Mouse (Mus musculus): ENCODE measurements around the gene Dock4. TPM values are rescaled to one million over a fixed set of nuclear protein-coding genes. Genes with fewer than 3 reads are reported as not detected.
A peak's percentile ranks its signal among the peaks of the same experiment; 100 is the strongest.

Dock4 gene
- polyA plus RNA-seq, 1 experiment from 2014 or later, result 7.3 TPM

- no peaks in the 10 kb centered on the region for H3K36me3 ChIP-seq
- WGBS, result 65% methylated on average over 4 of the region's 4 CpGs
- H3K27me3 ChIP-seq (replicated peaks), result no peaks in the 10 kb centered on the region
- no peak overlapping the region for H3K4me2 ChIP-seq
- H3K9me3 ChIP-seq (replicated peaks), result no peaks in the 10 kb centered on the region
- H3K4me3 ChIP-seq, result no peak overlapping the region
- H3K27ac ChIP-seq (ENCODE audit: poor library complexity, severe bottlenecking), result no peak overlapping the region
- no peak for ATAC-seq (ENCODE audit: insufficient number of reproducible peaks, low FRiP score)
- peaks cover 6% of the 10 kb centered on the region for H3K4me1 ChIP-seq (replicated peaks)
- no peak overlapping the region for H3K9ac ChIP-seq
Observed at GRCm38 (mm10) chr12:40657229-40657885, 211.6 kb downstream of the Dock4 start.

- 55% methylated on average over 6 of the region's 6 CpGs for WGBS
- no peaks in the 10 kb centered on the region for H3K9me3 ChIP-seq (replicated peaks)
- H3K27me3 ChIP-seq (replicated peaks), result no peaks in the 10 kb centered on the region
- no peak overlapping the region for H3K4me3 ChIP-seq
- no peak overlapping the region for H3K4me2 ChIP-seq
- peaks cover 4% of the 10 kb centered on the region for H3K4me1 ChIP-seq (replicated peaks)
- no peak overlapping the region for H3K27ac ChIP-seq (ENCODE audit: poor library complexity, severe bottlenecking)
- ATAC-seq (ENCODE audit: insufficient number of reproducible peaks, low FRiP score), result 0 out of 2 replicates have a peak, but pooled peaks have one; percentile 55
- no peak overlapping the region for H3K9ac ChIP-seq
- no peaks in the 10 kb centered on the region for H3K36me3 ChIP-seq
Observed at GRCm38 (mm10) chr12:40659689-40660088, 213.9 kb downstream of the Dock4 start.

GRCm38 (mm10) chr12:40669460-40669859, 223.7 kb downstream of the Dock4 start:
- Histone ChIP-seq H3K4me1 (replicated peaks) (peaks cover 7% of the 10 kb centered on the region), H3K27me3 (replicated peaks) (no peaks in the 10 kb centered on the region), H3K36me3 (no peaks in the 10 kb centered on the region), H3K9me3 (replicated peaks) (no peaks in the 10 kb centered on the region), H3K4me3 (no peak overlapping the region), H3K27ac (ENCODE audit: poor library complexity, severe bottlenecking) (no peak overlapping the region), H3K4me2 (no peak overlapping the region), H3K9ac (no peak overlapping the region)
- WGBS, result 77% methylated on average over 2 of the region's 2 CpGs
- no peak for ATAC-seq (ENCODE audit: insufficient number of reproducible peaks, low FRiP score)

GRCm38 (mm10) chr12:40670766-40671165, 225.0 kb downstream of the Dock4 start:
- Histone ChIP-seq H3K4me2 (no peak overlapping the region), H3K4me3 (no peak overlapping the region), H3K9ac (no peak overlapping the region), H3K4me1 (replicated peaks) (peaks cover 8% of the 10 kb centered on the region), H3K27ac (ENCODE audit: poor library complexity, severe bottlenecking) (no peak overlapping the region), H3K9me3 (replicated peaks) (no peaks in the 10 kb centered on the region), H3K36me3 (no peaks in the 10 kb centered on the region), H3K27me3 (replicated peaks) (no peaks in the 10 kb centered on the region)
- ATAC-seq (ENCODE audit: insufficient number of reproducible peaks, low FRiP score), result no peak

- peaks cover 2% of the 10 kb centered on the region; the same call in 1 of the 2 replicates for H3K4me1 ChIP-seq (replicated peaks)
- ATAC-seq (ENCODE audit: insufficient number of reproducible peaks, low FRiP score), result no peak
Observed at GRCm38 (mm10) chr12:40679713-40680112, 234.0 kb downstream of the Dock4 start.

GRCm38 (mm10) chr12:40680551-40680950, 234.8 kb downstream of the Dock4 start:
- Histone ChIP-seq H3K4me1 (replicated peaks) (peaks cover 2% of the 10 kb centered on the region; the same call in 1 of the 2 replicates), H3K4me2 (no peak overlapping the region), H3K27me3 (replicated peaks) (no peaks in the 10 kb centered on the region), H3K36me3 (no peaks in the 10 kb centered on the region), H3K4me3 (no peak overlapping the region), H3K27ac (ENCODE audit: poor library complexity, severe bottlenecking) (no peak overlapping the region), H3K9ac (no peak overlapping the region), H3K9me3 (replicated peaks) (no peaks in the 10 kb centered on the region)
- 78% methylated on average over 1 of the region's 1 CpGs for WGBS
- ATAC-seq (ENCODE audit: insufficient number of reproducible peaks, low FRiP score), result no peak

More at GRCm38 (mm10) chr12:40679713-40680112, 234.0 kb downstream of the Dock4 start:
- no peak overlapping the region for H3K4me2 ChIP-seq
- no peak overlapping the region for H3K9ac ChIP-seq
- no peaks in the 10 kb centered on the region for H3K36me3 ChIP-seq
- no peaks in the 10 kb centered on the region for H3K27me3 ChIP-seq (replicated peaks)
- no peak overlapping the region for H3K27ac ChIP-seq (ENCODE audit: poor library complexity, severe bottlenecking)
- H3K4me3 ChIP-seq, result no peak overlapping the region
- no peaks in the 10 kb centered on the region for H3K9me3 ChIP-seq (replicated peaks)
- 62% methylated on average over 4 of the region's 4 CpGs for WGBS

GRCm38 (mm10) chr12:40691444-40691843, 245.7 kb downstream of the Dock4 start:
- H3K9ac ChIP-seq, result no peak overlapping the region
- H3K27ac ChIP-seq (ENCODE audit: poor library complexity, severe bottlenecking), result no peak overlapping the region
- no peak overlapping the region for H3K4me3 ChIP-seq
- no peaks in the 10 kb centered on the region for H3K36me3 ChIP-seq
- H3K27me3 ChIP-seq (replicated peaks), result no peaks in the 10 kb centered on the region
- no peak for ATAC-seq (ENCODE audit: insufficient number of reproducible peaks, low FRiP score)
- 74% methylated on average over 4 of the region's 4 CpGs for WGBS
- no peaks in the 10 kb centered on the region for H3K9me3 ChIP-seq (replicated peaks)
- H3K4me1 ChIP-seq (replicated peaks), result 0 out of 2 replicates have a peak, but pooled peaks cover 9% of the 10 kb centered on the region
- H3K4me2 ChIP-seq, result no peak overlapping the region

- Histone ChIP-seq H3K4me2 (no peak overlapping the region), H3K9me3 (replicated peaks) (no peaks in the 10 kb centered on the region), H3K4me1 (replicated peaks) (0 out of 2 replicates have a peak, but pooled peaks cover 9% of the 10 kb centered on the region), H3K4me3 (no peak overlapping the region), H3K9ac (no peak overlapping the region), H3K27me3 (replicated peaks) (no peaks in the 10 kb centered on the region), H3K36me3 (no peaks in the 10 kb centered on the region), H3K27ac (ENCODE audit: poor library complexity, severe bottlenecking) (no peak overlapping the region)
- 52% methylated on average over 2 of the region's 2 CpGs for WGBS
- no peak for ATAC-seq (ENCODE audit: insufficient number of reproducible peaks, low FRiP score)
Observed at GRCm38 (mm10) chr12:40694082-40694721, 248.4 kb downstream of the Dock4 start.

GRCm38 (mm10) chr12:40698330-40698729, 252.6 kb downstream of the Dock4 start:
- WGBS, result 87% methylated on average over 4 of the region's 4 CpGs
- Histone ChIP-seq H3K4me3 (no peak overlapping the region), H3K4me1 (replicated peaks) (0 out of 2 replicates have a peak, but pooled peaks cover 9% of the 10 kb centered on the region), H3K4me2 (no peak overlapping the region), H3K27me3 (replicated peaks) (no peaks in the 10 kb centered on the region), H3K9ac (no peak overlapping the region), H3K27ac (ENCODE audit: poor library complexity, severe bottlenecking) (no peak overlapping the region), H3K36me3 (no peaks in the 10 kb centered on the region), H3K9me3 (replicated peaks) (no peaks in the 10 kb centered on the region)
- ATAC-seq (ENCODE audit: insufficient number of reproducible peaks, low FRiP score), result no peak

- no peaks in the 10 kb centered on the region for H3K9me3 ChIP-seq (replicated peaks)
- H3K4me2 ChIP-seq, result no peak overlapping the region
- no peak for ATAC-seq (ENCODE audit: insufficient number of reproducible peaks, low FRiP score)
- no peaks in the 10 kb centered on the region for H3K27me3 ChIP-seq (replicated peaks)
- H3K36me3 ChIP-seq, result no peaks in the 10 kb centered on the region
- H3K4me3 ChIP-seq, result no peak overlapping the region
- H3K27ac ChIP-seq (ENCODE audit: poor library complexity, severe bottlenecking), result no peak overlapping the region
- H3K9ac ChIP-seq, result no peak overlapping the region
- WGBS, result 50% methylated on average over 5 of the region's 5 CpGs
- no peaks in the 10 kb centered on the region for H3K4me1 ChIP-seq (replicated peaks)
Observed at GRCm38 (mm10) chr12:40702233-40702792, 256.6 kb downstream of the Dock4 start.

- ATAC-seq (ENCODE audit: insufficient number of reproducible peaks, low FRiP score), result no peak
- H3K27ac ChIP-seq (ENCODE audit: poor library complexity, severe bottlenecking), result no peak overlapping the region
- no peaks in the 10 kb centered on the region for H3K27me3 ChIP-seq (replicated peaks)
- WGBS, result 46% methylated on average over 5 of the region's 5 CpGs
- H3K4me1 ChIP-seq (replicated peaks), result no peaks in the 10 kb centered on the region
- no peak overlapping the region for H3K4me2 ChIP-seq
- H3K4me3 ChIP-seq, result no peak overlapping the region
- H3K36me3 ChIP-seq, result no peaks in the 10 kb centered on the region
- no peaks in the 10 kb centered on the region for H3K9me3 ChIP-seq (replicated peaks)
- H3K9ac ChIP-seq, result no peak overlapping the region
Observed at GRCm38 (mm10) chr12:40704296-40704695, 258.5 kb downstream of the Dock4 start.
